Mouse (Mus musculus) left cerebral cortex, adult 8-10 months (tissue): ENCODE results near the gene Ctcfl. TPM values are rescaled to one million over a fixed set of nuclear protein-coding genes. Genes with fewer than 3 reads are reported as not detected.
"Not testable (repeated sequence)": the region's sequence is repeated elsewhere in the genome, so short reads cannot be mapped to it uniquely, and the experiment has no call there.

Experiments used
- DNase-seq, 2 experiments: peaks; one replicate each; pipeline ENCODE4 v3.0.0; 2022; ENCODE audit warnings: low spot score in 2 of 2
- total RNA-seq, 4 experiments: library from RNA; stranded (reverse); gene quantifications; 2 replicates each; pipeline ENCODE4 v1.2.4; 2022

Ctcfl gene
- total RNA-seq, 4 experiments from 2014 or later, result 0.21 TPM; not detected in 3

GRCm38 (mm10) chr2:173143611-173144010 is 24.3 kb upstream of the Ctcfl start:
- DNase-seq, result no peak

GRCm38 (mm10) chr2:173138323-173139239 is 19.3 kb upstream of the Ctcfl start:
- peak in 1 of 2 experiments; percentile 15 for DNase-seq

GRCm38 (mm10) chr2:173134695-173135094 is 15.4 kb upstream of the Ctcfl start:
- DNase-seq, result no peak

DNA sequence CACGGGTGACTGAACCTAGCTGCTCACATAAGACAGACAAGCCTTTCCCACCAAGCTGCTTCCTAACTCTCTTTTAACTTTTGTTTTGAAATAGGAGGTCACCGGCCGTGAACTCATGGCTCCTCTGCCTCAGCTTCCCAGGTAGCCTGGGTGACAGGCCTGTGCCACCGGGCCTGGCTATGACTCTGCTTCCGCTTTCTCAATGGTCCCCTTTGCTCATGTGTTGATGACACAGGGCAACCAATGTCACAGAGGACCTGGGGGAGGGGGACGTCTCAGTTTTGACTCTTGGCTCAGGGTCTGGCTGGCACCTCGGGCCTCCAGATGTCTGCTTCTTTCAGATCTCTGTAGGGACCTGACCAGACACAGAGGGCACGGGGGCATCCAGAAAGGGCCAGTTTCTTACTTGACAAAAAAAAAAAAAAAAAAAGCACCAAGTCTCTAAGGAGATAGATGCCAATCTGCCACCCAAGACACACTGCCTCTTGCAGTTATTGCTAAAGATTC is 13.5 kb upstream of the Ctcfl start:
- DNase-seq, result no peak

DNA sequence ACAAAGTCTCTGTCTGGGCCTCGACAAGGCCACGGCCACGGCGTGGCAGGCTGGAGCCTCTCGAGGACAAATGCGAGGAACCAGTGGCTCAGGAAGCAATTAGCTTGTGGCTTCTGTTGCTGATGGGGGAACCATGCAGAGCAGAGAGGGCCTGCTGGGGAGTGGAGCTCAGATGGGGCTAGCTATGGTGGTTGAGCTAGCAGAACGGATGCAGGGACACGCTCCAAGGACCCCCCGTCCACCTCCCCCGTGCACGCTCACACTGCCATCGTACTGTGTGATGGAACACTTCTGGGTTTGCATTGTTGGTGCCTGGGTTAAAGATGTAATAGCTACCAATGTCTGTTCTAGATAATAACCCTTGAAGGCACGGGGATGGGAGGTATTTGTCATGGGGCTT is 12.9 kb upstream of the Ctcfl start:
- DNase-seq, result no peak

DNA sequence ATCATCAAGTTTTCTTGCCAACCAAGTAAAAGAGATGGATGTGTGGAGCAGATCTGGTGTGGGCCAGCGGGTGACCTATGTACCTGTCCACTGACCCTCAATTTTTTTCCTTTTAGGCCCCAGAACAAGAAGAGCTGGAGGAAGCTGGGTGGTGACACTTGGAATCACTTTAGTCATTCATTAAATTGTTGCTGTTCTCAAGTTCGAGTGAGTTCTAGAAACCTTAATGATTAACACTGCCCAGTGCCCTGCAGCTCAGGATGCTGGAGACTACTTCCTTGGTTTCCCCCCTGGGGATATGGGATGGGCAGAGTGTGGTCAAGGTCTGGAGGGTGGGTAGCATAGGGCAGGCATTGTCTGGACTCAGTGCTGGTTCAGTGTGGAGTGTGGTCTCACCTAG is 9.8 kb upstream of the Ctcfl start:
- no peak for DNase-seq

GRCm38 (mm10) chr2:173126386-173126785 is 7.1 kb upstream of the Ctcfl start:
- no peak for DNase-seq

DNA sequence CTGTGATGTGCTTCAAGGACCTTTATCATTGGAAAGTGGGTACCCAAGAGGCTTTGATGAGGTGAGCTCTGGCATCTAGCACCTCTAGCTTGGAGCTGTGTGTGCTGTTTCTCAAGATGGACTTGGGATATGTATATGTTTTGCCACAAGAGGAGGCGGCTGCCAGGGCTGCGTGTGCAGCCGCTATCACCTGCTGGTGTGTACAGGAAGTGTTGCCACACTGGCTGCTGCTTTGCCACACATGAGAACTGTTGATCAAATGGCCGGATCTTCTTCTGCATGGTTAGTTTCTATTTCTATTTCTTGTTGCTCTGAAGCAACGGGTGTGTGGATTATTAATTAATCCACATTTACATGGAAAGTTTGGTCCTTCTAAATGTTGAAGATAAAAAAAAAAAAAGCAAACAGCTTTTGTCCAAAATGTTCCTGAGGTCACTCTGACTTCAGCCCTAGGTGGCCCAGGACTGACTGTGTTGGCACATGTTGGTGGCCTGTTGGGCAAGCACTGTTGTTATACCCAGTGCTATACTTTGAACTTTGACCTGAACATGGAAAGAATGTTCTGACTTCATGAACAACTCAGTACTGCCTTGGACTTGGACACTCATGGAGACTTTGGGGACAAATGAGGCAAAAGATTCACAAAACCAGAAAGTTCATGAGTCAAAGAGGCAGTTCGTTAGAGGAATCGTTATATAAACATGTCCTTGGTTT is 4.9 kb upstream of the Ctcfl start:
- DNase-seq, result no peak

GRCm38 (mm10) chr2:173120117-173120516 is 792 bp upstream of the Ctcfl start:
- not testable (repeated sequence) for DNase-seq

GRCm38 (mm10) chr2:173113796-173114195 is 5.5 kb downstream of the Ctcfl start:
- DNase-seq, result not testable (repeated sequence)

DNA sequence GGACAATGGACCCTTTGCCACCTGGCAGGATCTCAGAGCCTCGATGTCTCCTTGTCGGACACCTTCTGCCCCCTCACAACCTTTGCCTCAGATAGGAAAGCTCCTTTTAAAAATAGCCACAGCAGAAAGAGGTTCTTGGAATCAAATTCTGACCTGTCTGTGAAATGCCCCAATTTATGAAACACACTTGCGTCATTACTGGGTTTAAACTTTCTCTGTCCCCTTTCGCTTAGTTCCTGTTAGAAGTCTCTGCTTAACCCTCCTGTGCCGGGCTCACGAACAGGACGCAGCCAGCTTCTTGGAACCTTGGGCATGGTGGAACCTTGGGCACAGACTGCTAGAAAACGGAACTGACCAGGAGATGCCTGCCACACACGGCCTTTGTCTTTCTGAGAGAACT is 8.8 kb downstream of the Ctcfl start:
- DNase-seq, result no peak

- DNase-seq, result no peak
Measured at GRCm38 (mm10) chr2:173109510-173109909, 9.8 kb downstream of the Ctcfl start.

GRCm38 (mm10) chr2:173108509-173109190 is 10.7 kb downstream of the Ctcfl start:
- DNase-seq, result no peak

GRCm38 (mm10) chr2:173106889-173107785 is 12.2 kb downstream of the Ctcfl start:
- peak in 1 of 2 experiments; percentile 40 for DNase-seq

DNA sequence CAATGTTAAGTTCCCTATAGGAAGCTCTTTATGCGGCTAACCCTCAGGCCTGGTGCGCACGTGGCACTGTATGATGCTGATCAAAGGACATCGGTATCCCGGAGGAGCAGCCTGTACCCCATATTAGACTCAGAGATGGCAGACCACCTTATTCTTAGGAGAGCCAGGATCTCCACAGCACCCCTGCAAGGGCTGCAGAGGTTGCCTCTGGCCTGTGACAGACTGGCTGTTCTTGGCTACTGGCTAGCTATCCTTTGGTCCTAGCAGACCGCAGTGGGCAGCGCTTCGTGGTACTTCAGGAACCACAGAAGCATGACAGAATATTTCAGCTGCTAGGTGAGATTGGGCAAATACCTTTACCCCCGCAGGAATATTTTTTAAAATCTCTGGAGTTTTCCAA is 12.9 kb downstream of the Ctcfl start:
- DNase-seq, result no peak

GRCm38 (mm10) chr2:173097337-173097736 is 22.0 kb downstream of the Ctcfl start:
- not testable (repeated sequence) for DNase-seq

GRCm38 (mm10) chr2:173089437-173089836 is 29.9 kb downstream of the Ctcfl start:
- peak; percentile 33 to 84 for DNase-seq

DNA sequence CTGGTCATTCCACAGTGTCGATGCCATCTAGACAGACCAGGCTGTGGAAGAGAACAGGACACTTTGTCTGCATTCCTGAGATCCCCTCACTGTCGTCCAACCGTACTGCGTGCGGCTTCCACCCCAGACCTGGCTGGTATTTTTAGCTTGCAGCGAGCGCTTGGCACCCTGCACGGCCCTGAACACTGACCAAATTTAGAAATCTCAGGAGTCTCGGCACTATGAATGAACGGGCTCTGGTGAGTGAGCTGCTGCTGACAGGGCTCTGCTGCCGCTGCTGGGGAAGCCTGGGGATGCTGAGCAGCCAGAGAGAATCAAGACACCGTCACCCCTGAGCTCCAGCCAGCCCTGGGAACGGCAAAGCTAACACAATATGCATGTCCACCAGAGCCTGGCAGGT is 31.9 kb downstream of the Ctcfl start:
- no peak for DNase-seq

GRCm38 (mm10) chr2:173085763-173086162 is 33.6 kb downstream of the Ctcfl start:
- no peak for DNase-seq

- DNase-seq, result no peak
Measured at GRCm38 (mm10) chr2:173084871-173085270, 34.5 kb downstream of the Ctcfl start.
